Mouse (Mus musculus): Measurements from ENCODE around the gene Cavin2. TPM values are rescaled to one million over a fixed set of nuclear protein-coding genes. Genes with fewer than 3 reads are reported as not detected.

Cavin2 gene
- total RNA-seq (2022): 1 to 10 TPM; 6.7 to 9.4 (median 8.4) TPM

DNA sequence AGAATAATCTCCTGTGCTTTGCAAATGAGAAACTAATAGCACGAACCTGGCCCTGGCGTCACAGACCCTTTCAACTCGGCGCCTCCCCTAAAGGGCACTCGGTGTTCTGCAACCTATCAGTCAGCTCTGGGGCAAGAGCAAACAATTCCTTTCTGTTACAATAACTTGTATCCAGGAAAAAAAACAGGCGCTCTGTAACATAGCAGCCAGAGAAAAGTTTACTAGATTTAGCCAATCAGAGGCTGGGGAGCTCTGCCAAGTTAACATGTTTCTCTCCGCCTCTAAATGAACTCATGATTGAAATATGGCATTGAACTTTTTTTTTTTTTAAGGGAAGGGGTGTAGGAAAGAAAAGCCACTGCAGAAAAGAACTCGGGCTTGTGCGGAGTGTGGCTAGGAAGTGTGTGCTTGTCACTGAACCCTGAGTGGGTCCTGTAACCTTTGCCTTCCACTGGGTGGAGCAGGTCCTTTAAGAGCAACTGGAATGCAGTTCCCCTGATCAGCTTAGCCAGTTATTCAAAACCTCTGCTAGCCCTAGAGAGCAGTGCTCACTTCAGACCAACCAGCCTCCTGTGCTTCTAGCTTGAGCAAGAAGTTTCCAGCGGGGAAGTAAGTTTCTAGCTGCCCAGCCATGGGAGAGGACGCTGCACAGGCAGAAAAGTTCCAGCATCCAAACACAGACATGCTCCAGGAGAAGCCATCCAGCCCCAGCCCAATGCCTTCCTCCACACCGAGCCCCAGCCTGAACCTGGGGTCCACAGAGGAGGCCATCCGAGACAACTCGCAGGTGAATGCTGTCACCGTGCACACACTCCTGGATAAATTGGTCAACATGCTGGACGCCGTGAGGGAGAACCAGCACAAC lies at the start of gene Cavin2:
TSS of gene Cavin2 (plus strand) at position 372 of the 865 bp plus-strand sequence.
- DNase-seq (ENCODE audit: low spot score in 2 of 2): no peak

DNA sequence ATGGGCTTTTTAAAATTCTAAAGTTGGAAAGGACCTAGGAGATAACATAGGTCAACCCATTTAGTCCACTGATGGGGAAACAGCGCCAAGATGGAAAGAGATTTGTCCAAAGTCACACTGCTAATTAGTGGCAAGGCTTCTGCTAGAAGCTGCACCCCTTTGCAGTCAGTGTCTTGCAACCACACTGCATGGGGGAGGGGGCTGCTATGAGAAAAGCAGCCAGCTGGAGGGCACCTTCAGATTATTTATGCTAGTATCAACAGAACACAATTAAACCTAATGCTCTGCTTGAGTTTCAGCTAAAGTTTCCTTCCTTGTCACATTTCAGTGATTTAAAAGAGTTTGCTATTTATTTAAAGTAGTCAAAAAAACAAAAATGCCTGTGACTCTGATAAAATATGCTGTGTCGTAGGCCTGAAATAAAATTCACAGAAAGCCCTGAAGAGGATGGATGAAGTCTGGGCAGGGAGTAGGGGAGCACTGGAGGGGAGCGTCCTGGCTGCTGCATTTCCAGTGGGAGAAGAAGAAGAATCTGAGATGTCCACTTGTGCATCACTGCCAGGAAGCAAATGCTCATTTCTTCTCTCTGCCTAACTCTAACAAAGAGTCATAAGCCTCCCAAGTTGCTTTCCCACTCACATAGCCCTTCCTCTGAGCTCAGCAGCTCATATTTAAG lies 47.5 kb upstream of the Cavin2 start:
- no peak for DNase-seq (ENCODE audit: low spot score in 2 of 2)

DNA sequence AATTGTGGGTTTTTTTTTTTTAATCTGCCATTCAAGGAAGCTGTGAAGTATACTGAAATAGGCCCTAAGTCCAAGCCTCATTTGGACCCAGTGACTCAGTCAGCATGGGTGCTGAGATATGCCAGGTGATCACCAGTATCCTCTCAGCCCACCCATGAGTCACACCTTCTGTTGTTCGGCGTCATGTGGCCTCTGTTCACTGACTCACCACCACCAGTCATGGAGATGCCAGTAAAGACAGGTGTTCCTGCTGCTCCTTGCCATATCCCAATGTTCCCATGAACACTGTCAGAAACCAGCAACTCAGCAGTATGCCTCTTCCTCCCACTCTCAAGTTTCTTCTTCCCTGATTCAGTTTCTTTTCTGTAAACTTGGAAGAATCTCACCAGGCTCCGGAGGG lies 45.6 kb upstream of the Cavin2 start:
- DNase-seq (ENCODE audit: low spot score in 2 of 2): peak; percentile 58 to 68

DNA sequence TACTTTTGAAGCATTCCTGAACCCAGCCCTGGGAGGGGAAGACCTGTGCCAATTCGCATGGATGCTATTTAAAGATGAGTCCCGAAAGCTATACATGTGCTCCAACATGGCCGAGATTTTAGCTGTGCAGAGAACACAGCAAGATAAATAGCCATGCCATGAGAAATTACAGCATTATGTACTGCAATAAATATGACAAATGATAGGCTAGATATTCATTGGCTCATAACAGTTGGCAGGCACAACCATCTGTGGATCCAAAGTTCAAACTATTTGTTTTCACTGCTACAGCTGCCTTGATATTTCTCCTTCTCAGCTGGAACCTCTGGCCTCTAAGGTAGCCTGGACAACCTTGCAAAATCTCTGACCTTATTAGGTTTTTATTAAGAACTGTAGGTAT lies 45.1 kb upstream of the Cavin2 start:
- no peak for DNase-seq (ENCODE audit: low spot score in 2 of 2)

DNA sequence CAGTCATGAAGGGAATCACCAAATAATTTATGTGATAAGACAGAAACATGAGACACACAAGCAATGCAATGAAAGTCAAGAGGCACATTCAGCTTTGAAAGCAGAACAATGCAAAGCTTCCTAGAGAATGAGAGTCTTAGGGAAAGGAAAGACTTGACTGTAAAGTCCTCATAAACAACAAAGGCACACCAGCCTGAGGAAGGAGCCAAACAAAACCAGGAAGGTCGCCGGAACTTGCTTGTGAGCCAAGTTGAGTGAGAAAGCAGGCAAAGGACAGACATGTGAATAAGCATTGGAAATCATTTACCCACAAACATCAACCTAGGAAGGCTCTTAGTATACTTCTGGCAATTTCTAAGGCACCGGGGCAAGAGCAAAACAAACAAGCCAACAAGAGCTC lies 43.5 kb upstream of the Cavin2 start:
- DNase-seq (ENCODE audit: low spot score in 2 of 2): no peak

DNA sequence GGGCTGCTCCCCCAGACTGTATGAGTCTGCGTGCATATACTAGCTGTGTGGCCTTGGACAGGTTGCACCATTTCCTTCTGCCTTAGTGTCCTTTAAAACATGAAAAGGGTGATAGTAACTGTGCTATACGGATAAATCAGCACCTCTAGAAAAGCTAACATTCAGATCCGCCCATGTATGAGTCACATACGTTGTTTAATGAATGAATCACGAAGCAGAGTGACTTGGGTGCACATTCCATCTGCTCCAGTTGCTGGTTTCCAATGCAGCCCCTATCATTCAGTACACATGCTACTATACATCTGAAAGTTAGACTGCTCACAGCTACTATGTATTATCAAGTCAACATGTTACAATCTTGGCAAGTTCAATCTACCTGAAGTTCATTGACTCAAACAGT lies 38.6 kb upstream of the Cavin2 start:
- DNase-seq (ENCODE audit: low spot score in 2 of 2): no peak

DNA sequence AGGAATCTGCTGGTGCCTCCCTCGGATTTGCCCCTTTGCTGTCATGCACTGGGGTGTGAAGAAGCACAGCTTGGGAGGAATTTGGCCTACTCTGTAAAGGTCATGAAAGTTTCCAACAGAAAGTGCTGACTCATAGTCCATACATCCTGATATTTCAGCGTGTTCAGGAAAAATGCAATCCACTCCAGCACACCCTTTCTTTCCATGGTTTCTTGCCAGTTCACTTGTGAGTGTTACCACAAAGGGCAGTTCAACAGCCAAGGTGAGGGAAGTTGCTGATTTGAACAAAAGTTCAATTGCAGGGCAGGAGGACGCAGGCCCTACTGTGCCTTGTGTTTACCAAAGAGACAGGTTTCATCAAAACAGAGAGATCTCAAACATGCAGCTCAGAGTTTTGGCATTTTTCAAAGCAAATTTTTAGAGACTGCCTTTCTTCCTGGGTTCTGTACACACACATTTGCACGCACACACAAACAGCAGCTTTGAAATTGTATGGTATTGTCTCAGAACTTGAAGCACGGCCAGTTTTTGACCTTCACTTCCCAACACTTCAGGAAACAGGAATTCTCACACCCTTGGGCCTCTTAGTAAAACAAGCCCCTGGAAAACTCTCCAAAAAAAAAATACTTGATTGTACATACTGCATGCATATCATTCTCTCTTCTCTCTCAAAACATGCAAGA lies 23.7 kb upstream of the Cavin2 start:
- no peak for DNase-seq (ENCODE audit: low spot score in 2 of 2)

DNA sequence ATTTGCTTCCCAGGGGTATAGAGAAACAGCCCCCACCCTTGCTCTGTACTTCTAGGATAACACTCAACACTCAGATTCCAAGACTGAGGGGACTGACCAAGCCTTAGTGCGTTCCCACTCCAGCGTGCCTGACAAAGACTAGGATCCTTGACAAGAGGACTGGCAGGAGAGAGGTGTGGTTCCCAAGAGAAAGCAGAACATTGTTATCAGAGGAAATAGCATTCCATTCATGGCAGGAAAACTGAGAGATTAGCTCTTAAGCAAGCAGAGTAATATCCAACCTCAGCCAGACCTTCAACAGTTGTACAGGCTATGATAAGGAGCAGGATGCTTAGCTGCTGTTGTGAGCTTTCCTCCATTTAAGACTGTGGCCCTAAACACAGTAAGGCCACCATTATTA lies 23.0 kb upstream of the Cavin2 start:
- no peak for DNase-seq (ENCODE audit: low spot score in 2 of 2)

DNA sequence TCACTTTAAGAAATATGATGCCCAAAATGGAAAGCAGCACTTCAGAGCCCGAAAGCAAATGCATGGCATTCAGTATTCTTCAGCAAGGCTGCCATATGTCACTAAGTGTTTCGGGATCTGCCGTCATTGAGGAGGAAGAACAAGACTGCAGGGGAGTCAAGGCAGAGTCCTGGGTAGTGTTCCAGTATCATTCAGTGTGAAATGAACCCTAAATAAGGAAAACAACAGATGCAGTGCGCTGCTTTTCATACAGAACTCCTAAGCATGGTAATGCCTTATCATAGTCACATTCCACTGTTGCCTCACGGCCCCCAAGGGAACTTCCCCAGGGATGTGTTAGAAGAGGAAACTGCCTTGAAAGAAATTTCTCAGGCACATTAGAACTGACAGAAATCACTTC lies 21.8 kb upstream of the Cavin2 start:
- DNase-seq (ENCODE audit: low spot score in 2 of 2): peak; percentile 32 to 48

DNA sequence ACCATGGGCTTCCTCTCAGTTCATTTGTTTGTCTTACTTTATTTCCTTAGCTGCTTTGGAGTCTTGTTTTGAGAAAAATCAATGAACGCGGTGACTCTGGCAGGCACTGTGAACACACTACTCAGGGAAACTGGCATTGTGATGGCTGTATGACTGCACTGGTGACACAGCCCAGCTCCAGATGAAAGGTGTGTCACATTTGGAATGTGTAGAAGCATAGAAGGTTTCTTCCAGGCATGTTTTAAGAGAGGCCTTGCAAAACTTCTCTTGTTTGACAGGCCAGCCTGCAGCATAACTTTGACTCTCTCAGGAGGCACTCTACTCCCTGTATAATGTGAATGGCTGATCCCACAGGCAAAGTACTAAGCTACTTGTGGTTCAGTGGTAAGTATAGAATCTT lies 20.7 kb upstream of the Cavin2 start:
- DNase-seq (ENCODE audit: low spot score in 2 of 2): no peak

DNA sequence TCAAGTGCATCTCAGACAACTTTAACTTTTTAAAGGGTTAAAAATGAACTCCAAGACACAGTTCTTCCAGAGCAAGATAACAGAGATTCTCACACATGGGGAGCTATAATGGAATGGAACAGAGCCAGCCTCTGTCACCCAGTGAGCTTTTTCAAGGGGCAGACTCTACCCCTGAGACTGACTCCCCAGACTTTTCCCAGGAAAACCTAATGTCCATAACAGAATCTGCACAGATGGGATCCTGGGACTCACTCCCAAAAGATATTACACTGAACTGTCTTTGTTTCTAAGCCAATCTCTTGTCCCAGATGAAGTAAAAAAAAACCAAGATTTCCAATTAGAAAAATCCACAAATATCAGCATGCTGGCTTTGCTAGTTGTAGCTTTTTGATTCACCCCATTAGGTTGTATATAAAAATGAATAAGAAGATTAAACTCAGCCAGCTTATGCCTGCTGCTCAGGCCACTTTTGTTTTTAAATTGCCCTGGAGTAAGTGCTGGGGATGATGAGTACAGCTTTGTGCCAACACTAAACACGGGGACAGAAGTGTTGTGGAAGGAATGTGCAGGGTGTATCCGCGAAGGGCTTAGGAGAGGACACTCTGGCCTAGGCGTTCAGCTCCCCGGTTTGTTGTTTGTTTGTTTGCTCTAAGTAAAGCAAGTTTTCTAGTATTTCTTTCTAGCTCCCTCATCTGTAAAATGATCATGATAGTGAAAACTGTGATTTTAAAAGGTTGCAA lies 18.6 kb upstream of the Cavin2 start:
- no peak for DNase-seq (ENCODE audit: low spot score in 2 of 2)

DNA sequence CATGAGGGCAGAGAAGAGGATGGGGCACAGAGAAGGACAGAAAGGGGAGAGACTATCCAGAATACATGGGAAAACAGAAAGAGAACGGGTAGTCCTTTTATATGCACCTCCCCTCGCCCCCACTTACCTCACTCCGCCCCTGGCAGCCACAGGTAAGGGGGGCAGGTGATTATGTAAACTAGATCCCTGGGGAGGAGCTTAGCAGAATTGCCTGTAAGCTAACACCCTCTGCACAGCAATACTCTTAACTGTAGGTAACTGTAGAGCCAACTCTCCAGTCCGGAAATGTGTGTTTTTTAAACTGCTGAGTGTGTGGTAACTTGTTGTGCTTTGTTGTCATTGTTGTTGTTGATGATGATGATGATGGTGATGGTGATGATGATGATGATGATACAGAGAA lies 17.1 kb upstream of the Cavin2 start:
- DNase-seq (ENCODE audit: low spot score in 2 of 2): no peak

DNA sequence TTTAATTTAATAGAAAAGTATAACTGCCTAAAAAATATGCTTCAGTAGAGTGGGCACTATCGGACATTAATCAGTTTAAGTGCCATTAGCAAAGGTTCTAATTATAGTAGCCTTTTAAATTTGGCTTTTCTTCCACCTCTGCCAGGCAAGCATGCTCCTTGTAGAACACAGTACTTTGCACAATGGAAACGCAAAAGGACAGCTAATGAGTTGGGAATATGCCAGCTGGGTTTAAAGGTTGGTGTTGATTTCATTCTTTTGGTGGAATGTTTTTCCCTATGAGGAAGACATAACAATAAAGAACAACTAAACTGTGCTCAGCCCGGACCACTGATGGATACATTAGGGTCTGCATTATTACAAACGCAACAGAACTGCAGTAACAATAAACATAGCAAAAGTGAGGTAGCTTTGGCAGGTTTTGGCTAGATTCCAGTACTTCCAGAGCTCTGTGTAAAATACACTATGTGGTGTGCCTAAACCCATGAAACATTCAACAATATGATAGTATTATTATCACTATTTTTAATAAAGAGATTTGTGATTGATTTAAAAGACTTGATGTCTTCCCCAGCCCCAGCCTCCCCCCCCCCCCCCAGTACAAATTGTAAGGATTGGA lies 16.2 kb upstream of the Cavin2 start:
- DNase-seq (ENCODE audit: low spot score in 2 of 2): no peak

DNA sequence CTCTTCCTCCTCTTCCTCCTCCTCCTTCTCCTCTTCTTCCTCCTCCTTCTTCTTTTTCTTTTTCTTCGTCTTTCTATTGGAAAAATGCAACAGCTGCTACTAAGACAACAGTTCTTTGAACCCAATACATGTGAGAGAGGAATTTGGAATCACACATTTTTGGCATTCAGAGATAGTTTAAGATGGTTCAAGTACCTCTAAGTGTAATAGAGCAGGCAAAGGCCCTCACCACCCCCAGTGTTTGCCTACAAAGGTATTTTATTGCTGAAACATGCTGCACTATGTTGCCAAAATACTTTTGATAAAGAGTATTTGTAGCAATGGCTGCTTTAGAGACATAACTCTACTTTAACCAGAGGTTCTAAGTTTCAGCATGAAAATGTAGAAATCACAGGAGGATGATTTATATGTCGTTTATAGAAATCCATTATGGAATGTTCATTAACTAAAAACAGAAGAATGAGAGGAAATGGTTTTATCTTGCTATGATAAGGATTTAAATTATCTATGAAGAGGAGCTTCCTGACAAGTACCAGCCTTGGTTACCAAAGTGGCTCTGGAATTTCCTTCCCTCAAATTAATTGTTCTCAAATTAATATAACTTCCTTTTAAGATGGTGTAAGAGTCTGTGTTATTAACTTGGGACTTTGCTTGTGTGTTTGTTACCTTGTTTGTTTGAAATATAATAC lies 10.9 kb upstream of the Cavin2 start:
- DNase-seq (ENCODE audit: low spot score in 2 of 2): no peak

DNA sequence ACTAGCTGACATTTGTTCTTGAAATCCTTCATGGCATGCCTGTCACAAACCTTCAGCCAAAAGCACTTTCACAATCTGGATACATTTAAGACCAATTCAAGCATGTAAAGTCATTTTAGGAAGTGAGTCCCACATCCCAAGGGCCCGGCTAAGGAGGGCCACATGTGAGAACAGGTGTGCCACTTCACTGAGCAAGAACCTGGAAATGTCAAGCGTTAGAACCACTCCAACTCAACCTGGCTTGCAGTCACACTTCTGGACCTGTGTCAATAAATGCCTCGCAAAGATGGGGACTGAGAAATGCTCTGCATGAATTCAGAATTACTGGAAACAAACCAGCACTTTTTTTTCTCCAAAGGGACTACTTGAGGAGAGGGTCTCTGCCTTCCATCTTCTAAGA lies 725 bp upstream of the Cavin2 start:
- DNase-seq (ENCODE audit: low spot score in 2 of 2): no peak

DNA sequence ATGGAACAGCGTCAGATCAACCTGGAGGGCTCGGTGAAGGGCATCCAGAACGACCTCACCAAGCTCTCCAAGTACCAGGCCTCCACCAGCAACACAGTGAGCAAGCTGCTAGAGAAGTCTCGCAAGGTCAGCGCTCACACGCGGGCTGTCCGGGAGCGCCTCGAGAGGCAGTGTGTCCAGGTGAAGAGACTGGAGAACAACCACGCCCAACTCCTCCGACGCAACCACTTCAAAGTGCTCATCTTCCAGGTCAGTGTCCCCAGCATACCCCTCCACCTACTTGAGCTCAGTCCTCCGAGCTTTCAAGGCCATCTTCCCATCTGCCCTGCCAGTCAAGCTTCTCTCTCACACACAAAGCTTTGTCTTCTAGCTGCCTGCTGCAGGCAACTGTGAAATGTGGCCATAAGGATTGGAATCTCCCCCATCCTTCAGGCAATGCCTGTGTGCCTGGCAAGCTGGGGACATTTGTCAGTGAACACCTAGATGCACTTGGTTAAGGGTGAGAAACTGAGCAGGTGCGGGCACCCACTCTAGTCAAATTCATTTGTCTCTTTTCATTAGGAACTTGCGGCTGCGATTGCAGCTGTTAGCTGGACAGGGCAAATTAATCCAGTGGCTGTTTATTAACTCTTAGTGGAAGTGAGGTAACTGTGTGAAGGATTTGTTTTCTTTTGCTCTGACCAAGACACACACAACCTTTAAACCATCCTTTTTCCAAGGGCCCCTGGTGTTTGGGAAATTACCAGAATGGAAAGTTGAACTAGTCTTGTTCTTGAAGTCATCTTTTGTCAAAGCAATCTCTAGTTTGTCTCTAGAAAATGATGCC lies 907 bp downstream of the Cavin2 start:
- DNase-seq (ENCODE audit: low spot score in 2 of 2): no peak

DNA sequence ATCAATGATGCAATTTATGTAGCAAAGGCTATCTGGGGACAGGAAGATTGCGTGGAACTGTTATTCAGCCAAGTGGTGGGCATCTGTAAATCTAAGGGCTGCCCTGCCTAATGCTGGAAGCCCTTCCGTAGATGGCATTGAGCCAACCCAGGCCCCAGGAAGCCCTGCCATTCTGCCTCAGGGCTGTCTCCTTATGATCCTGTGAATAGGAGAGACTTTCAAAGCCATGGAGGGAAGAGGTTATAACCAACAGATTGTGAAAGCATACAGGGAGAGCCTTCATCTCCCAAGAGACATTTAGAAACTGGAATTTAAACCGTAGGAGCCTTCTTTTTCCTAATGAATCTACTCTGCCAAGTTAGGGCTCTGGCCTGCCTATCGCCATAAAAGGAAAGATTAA lies 1.7 kb downstream of the Cavin2 start:
- DNase-seq (ENCODE audit: low spot score in 2 of 2): no peak

DNA sequence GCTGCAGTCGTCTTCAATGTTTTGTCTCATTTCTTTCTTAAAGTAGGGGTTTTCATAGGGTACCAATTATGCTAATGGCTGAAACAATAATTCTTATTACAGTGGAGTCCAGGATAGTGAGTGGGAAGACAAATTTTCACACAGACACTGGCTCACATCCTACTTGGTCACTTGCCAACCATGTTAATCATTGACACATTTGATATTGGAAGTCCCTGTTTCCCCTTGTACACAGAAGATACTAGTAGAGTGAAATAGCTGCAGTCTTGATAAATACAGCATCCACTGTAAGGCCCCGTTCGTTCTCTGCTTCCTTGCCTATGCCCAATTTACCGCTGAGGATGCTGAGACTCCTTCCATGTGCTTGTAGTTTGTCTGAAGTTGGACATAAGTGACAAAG lies 3.4 kb downstream of the Cavin2 start:
- peak in 1 of 2 experiments; percentile 18 for DNase-seq (ENCODE audit: low spot score in 2 of 2)

DNA sequence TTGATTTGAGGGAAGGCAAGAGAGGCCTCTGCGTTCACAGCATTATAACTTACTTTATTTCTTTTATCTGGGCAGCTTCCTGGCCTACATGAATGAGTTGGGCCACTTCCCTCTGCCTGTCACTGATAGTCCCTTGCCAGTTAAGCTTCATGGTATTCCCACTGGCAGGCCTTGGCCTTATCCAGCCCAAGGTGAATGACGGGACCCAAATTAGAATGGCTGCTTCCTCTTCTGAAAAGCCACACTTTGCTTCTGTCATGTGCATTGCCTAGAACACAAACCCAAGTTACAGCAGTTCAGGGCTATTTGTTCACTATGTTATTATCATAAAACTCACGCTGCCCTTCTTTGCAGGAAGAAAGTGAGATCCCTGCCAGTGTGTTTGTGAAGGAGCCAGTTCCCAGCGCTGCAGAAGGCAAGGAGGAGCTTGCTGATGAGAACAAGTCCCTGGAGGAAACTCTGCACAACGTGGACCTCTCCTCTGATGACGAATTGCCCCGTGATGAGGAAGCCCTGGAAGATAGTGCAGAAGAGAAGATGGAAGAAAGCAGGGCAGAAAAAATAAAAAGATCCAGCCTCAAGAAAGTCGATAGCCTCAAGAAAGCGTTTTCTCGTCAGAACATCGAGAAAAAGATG lies 11.5 kb downstream of the Cavin2 start:
- no peak for DNase-seq (ENCODE audit: low spot score in 2 of 2)
